Mouse (Mus musculus) MEL (cell line): ENCODE measurements around the gene P3h2. TPM values are rescaled to one million over a fixed set of nuclear protein-coding genes. Genes with fewer than 3 reads are reported as not detected.

Experiments
- DNase-seq: peaks from one replicate; pipeline ENCODE4 v3.0.0; 2011; ENCODE audit warnings: low read depth, low spot score
- H3K27ac ChIP-seq: 2 replicates; pipeline ENCODE4 v1.5.1; 2012; ENCODE audit warnings: low read depth, mild to moderate bottlenecking, control low read depth, low read length, moderate library complexity; ENCODE audit not compliant: control insufficient read depth
- H3K27me3 ChIP-seq, 2 experiments: fragments of 150-350 bp in 1 of 2; sonication (generic) in 1 of 2; 2 replicates each; pipeline ENCODE4 v1.6.1; 2012; ENCODE audit warnings: low read length in 2 of 2, mild to moderate bottlenecking in 2 of 2, improper control_type of control experiment in 1 of 2, moderate library complexity in 1 of 2; ENCODE audit not compliant: insufficient read depth in 2 of 2, control insufficient read depth in 1 of 2
- H3K36me3 ChIP-seq, 2 experiments: 2 replicates each; pipeline ENCODE4 v1.6.1; 2012 to 2014; ENCODE audit warnings: low read length in 2 of 2, improper control_type of control experiment in 1 of 2, inconsistent platforms in 1 of 2, mild to moderate bottlenecking in 1 of 2; ENCODE audit not compliant: insufficient read depth in 2 of 2, control insufficient read depth in 1 of 2
- H3K4me1 ChIP-seq, 2 experiments: fragments of 150-350 bp in 1 of 2; sonication (generic) in 1 of 2; 2 replicates each; pipeline ENCODE4 v1.6.1; 2012; ENCODE audit warnings: low read length in 2 of 2, improper control_type of control experiment in 1 of 2, mild to moderate bottlenecking in 1 of 2; ENCODE audit not compliant: insufficient read depth in 2 of 2, control insufficient read depth in 1 of 2
- H3K4me3 ChIP-seq, 2 experiments: fragments of 150-350 bp in 1 of 2; sonication (generic) in 1 of 2; 2 replicates each; pipeline ENCODE4 v1.5.1; 2012; ENCODE audit warnings: low read depth in 2 of 2, low read length in 2 of 2, mild to moderate bottlenecking in 2 of 2, moderate library complexity in 2 of 2, control low read depth in 1 of 2, improper control_type of control experiment in 1 of 2; ENCODE audit not compliant: control insufficient read depth in 1 of 2, insufficient read depth in 1 of 2
- H3K79me2 ChIP-seq: 2 replicates; pipeline ENCODE4 v1.6.1; 2012; ENCODE audit warnings: mild to moderate bottlenecking, low read length, moderate library complexity; ENCODE audit not compliant: control insufficient read depth, poor library complexity, insufficient read depth
- H3K9ac ChIP-seq: 2 replicates; pipeline ENCODE4 v1.6.1; 2012; ENCODE audit warnings: low read depth, mild to moderate bottlenecking, control low read depth, low read length, moderate library complexity; ENCODE audit not compliant: control insufficient read depth, poor library complexity, severe bottlenecking
- H3K9me3 ChIP-seq: fragments of 150-350 bp; sonication (generic); replicated peaks from 2 replicates; pipeline ENCODE4 v1.6.1; 2012; ENCODE audit warnings: mild to moderate bottlenecking, low read length, improper control_type of control experiment, moderate library complexity; ENCODE audit not compliant: insufficient read depth
- CHD1 ChIP-seq: IDR thresholded peaks from 2 replicates; pipeline ENCODE4 v1.6.1; 2012; ENCODE audit warnings: low read depth, mild to moderate bottlenecking, inconsistent platforms, low read length, improper control_type of control experiment
- ELF1 ChIP-seq: IDR thresholded peaks from 2 replicates; pipeline ENCODE4 v1.6.1; 2014; ENCODE audit warnings: low read depth, mild to moderate bottlenecking, inconsistent platforms, low read length, improper control_type of control experiment, moderate library complexity
- EP300 ChIP-seq, 2 experiments: IDR thresholded peaks; 2 replicates each; pipeline ENCODE4 v1.6.1; 2011; ENCODE audit warnings: improper control_type of control experiment in 2 of 2, low read length in 2 of 2, low read depth in 1 of 2, mild to moderate bottlenecking in 1 of 2
- GABPA ChIP-seq: IDR thresholded peaks from 2 replicates; pipeline ENCODE4 v1.6.1; 2012; ENCODE audit warnings: low read depth, mild to moderate bottlenecking, inconsistent platforms, low read length, improper control_type of control experiment, moderate library complexity
- GATA1 ChIP-seq: IDR thresholded peaks from 2 replicates; pipeline ENCODE4 v1.6.1; 2011; ENCODE audit warnings: low read depth, low read length, improper control_type of control experiment
- JUND ChIP-seq: IDR thresholded peaks from 2 replicates; pipeline ENCODE4 v1.6.1; 2011; ENCODE audit warnings: low read depth, mild to moderate bottlenecking, improper control_type of control experiment, low read length
- KAT2A ChIP-seq: conservative IDR thresholded peaks from 2 replicates; pipeline ENCODE4 v1.6.1; 2012; ENCODE audit warnings: low read depth, low read length, improper control_type of control experiment, inconsistent platforms
- MAFK ChIP-seq: IDR thresholded peaks from 2 replicates; pipeline ENCODE4 v1.6.1; 2011; ENCODE audit warnings: low read depth, mild to moderate bottlenecking, low read length, improper control_type of control experiment, borderline replicate concordance
- MAX ChIP-seq: IDR thresholded peaks from 2 replicates; pipeline ENCODE4 v1.6.1; 2011; ENCODE audit warnings: low read length, improper control_type of control experiment
- MEF2A ChIP-seq: IDR thresholded peaks from 2 replicates; pipeline ENCODE4 v1.6.1; 2014; ENCODE audit warnings: low read depth, mild to moderate bottlenecking, inconsistent platforms, low read length, improper control_type of control experiment; ENCODE audit not compliant: poor library complexity, insufficient replicate concordance, severe bottlenecking; ENCODE audit errors: extremely low read depth
- NRF1 ChIP-seq: IDR thresholded peaks from 2 replicates; pipeline ENCODE4 v1.6.1; 2014; ENCODE audit warnings: low read depth, mild to moderate bottlenecking, inconsistent platforms, low read length, improper control_type of control experiment, moderate library complexity; ENCODE audit not compliant: poor library complexity, insufficient read depth, severe bottlenecking
- POLR2AphosphoS2 ChIP-seq: IDR thresholded peaks from 2 replicates; pipeline ENCODE4 v1.6.1; 2011; ENCODE audit warnings: low read length, improper control_type of control experiment
- RAD21 ChIP-seq: IDR thresholded peaks from 2 replicates; pipeline ENCODE4 v1.6.1; 2011; ENCODE audit warnings: mild to moderate bottlenecking, low read depth, low read length, improper control_type of control experiment
- SIN3A ChIP-seq: IDR thresholded peaks from 2 replicates; pipeline ENCODE4 v1.6.1; 2012; ENCODE audit warnings: low read length, improper control_type of control experiment, inconsistent platforms
- SMC3 ChIP-seq: IDR thresholded peaks from 2 replicates; pipeline ENCODE4 v1.6.1; 2011; ENCODE audit warnings: low read depth, low read length, improper control_type of control experiment
- TAL1 ChIP-seq: IDR thresholded peaks from 2 replicates; pipeline ENCODE4 v1.6.1; 2012; ENCODE audit warnings: mild to moderate bottlenecking, inconsistent platforms, low read length, moderate library complexity, mixed read lengths
- TCF12 ChIP-seq: IDR thresholded peaks from 2 replicates; pipeline ENCODE4 v1.6.1; 2014; ENCODE audit warnings: low read depth, mild to moderate bottlenecking, inconsistent platforms, low read length, improper control_type of control experiment, moderate library complexity
- USF2 ChIP-seq, 2 experiments: IDR thresholded peaks; 2 replicates each; pipeline ENCODE4 v1.6.1; 2011 to 2012; ENCODE audit warnings: improper control_type of control experiment in 2 of 2, low read length in 2 of 2, borderline replicate concordance in 1 of 2, inconsistent platforms in 1 of 2, low read depth in 1 of 2, mild to moderate bottlenecking in 1 of 2; ENCODE audit not compliant: insufficient read depth in 1 of 2
- ZNF384 ChIP-seq: IDR thresholded peaks from 2 replicates; pipeline ENCODE4 v1.6.1; 2012; ENCODE audit warnings: low read depth, mild to moderate bottlenecking, inconsistent platforms, low read length, improper control_type of control experiment
- polyA plus RNA-seq, 2 experiments: library from polyadenylated mRNA; stranded (reverse) in 1 of 2; unstranded in 1 of 2; fragments of >175 nt in 1 of 2; fragments of >200 nt in 1 of 2; gene quantifications; 2 replicates each; pipeline versions ENCODE4 v1.2.1 to v1.2.4; 2012; ENCODE audit warnings: low replicate concordance in 2 of 2, low read depth in 1 of 2; ENCODE audit not compliant: insufficient read length in 2 of 2, insufficient read depth in 1 of 2, missing spikeins in 1 of 2
- total RNA-seq: library from RNA; depleted of rRNA; stranded (reverse); fragments of 300-350 nt; gene quantifications from 2 replicates; pipeline ENCODE4 v1.2.3, GENCODE M21; 2012

Gene P3h2
- total and polyA plus RNA-seq, 3 experiments, result not detected

DNA sequence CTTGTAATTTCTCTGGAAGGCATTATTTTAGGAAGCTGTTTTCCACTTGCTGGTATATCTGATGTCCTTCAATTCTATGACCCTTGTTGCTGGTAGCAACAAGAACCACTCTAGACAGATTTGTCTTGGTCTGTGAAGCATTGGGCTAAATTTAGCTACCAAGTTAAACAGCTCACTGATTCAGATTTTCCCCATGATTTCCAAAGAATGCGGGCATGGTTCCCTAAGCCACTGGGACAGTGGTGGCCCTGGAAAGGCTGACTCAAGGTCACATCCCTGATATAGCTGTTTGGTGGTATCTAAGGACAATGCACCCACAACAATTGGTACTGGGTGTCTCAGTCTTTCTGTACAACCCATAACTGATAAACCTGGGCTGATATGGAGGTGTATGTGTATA is 22.8 kb downstream of the P3h2 start:
- H3K79me2 ChIP-seq, result no peaks in the 10 kb centered on the region
- H3K9ac ChIP-seq, result no peak overlapping the region
- no peaks in the 10 kb centered on the region for H3K9me3 ChIP-seq
- no peaks in the 10 kb centered on the region for H3K4me1 ChIP-seq
- H3K4me3 ChIP-seq, result no peak overlapping the region
- no peak overlapping the region for H3K27ac ChIP-seq
- H3K27me3 ChIP-seq, result no peaks in the 10 kb centered on the region
- DNase-seq, result no peak
- TF ChIP-seq MAX (no peak), TCF12 (no peak), GABPA (no peak), JUND (no peak), ELF1 (no peak), SMC3 (no peak), SIN3A (no peak), CHD1 (no peak), USF2 (IDR thresholded peaks at IDR 0.05; ENCODE audit: borderline replicate concordance in 1 of 2, insufficient read depth in 1 of 2, low read depth in 1 of 2, low read length in 2 of 2) (no peak), RAD21 (no peak), MAFK (no peak), TAL1 (no peak), NRF1 (no peak), KAT2A (no peak), MEF2A (no peak)
- TF ChIP-seq, all 39 proteins: peak for 0
- H3K36me3 ChIP-seq, result no peaks in the 10 kb centered on the region

DNA sequence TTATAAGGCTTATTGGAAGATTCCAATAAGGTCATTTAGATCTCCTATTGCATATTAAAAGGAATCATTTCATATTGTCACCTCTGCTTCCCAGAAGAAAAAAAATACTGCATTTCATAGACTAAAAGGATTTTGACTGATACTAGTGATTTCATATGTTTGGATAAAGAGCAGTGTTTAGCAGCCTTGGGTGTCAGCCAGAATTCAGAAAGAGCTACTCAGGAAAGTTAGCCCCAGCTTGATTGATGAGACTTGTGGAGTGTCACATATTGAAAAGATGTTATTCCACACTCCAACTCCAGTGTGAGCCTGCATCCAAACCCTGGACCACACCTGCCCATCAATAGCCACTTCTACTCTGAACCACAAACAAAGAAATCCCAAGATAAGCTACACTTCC is 23.2 kb downstream of the P3h2 start:
- H3K27me3 ChIP-seq, result no peaks in the 10 kb centered on the region
- no peak overlapping the region for H3K4me3 ChIP-seq
- H3K9me3 ChIP-seq, result no peaks in the 10 kb centered on the region
- H3K4me1 ChIP-seq, result no peaks in the 10 kb centered on the region
- TF ChIP-seq TCF12, result no peak
- no peak for TF ChIP-seq GATA1
- TF ChIP-seq EP300 (IDR thresholded peaks at IDR 0.05; ENCODE audit: low read depth in 1 of 2, low read length in 2 of 2), result no peak
- no peak for TF ChIP-seq MAX
- no peak for TF ChIP-seq ELF1
- no peak for TF ChIP-seq ZNF384
- no peak for TF ChIP-seq MEF2A
- no peak for TF ChIP-seq SMC3
- no peak for TF ChIP-seq POLR2AphosphoS2
- H3K36me3 ChIP-seq, result no peaks in the 10 kb centered on the region
- no peak overlapping the region for H3K27ac ChIP-seq
- DNase-seq, result no peak
- no peaks in the 10 kb centered on the region for H3K79me2 ChIP-seq
- no peak overlapping the region for H3K9ac ChIP-seq
